Mouse (Mus musculus) effector memory CD4-positive, alpha-beta T cell, adult 5 months (primary cell): ENCODE data around the gene Mrgpre. TPM values are rescaled to one million over a fixed set of nuclear protein-coding genes. Genes with fewer than 3 reads are reported as not detected.

Experiments used
- polyA plus RNA-seq: library from polyadenylated mRNA; unstranded; fragments of 100-300 nt; shearing (Covaris generic); gene quantifications from one replicate; pipeline ENCODE4 v1.2.1, GENCODE M21; 2017

Gene Mrgpre
- 1.1 TPM for polyA plus RNA-seq

GRCm38 (mm10) chr7:143783996-143784829 lies at the start of gene Mrgpre:
Gene Mrgpre, minus strand, starts transcription at chr7:143784500.

GRCm38 (mm10) chr7:143822375-143823265 lies 38.3 kb upstream of the Mrgpre start, which contains the start of the genes Nadsyn1 and Dhcr7:
Gene Nadsyn1, minus strand, starts transcription at chr7:143822849.
Gene Dhcr7, plus strand, starts transcription at chr7:143823145.

GRCm38 (mm10) chr7:143766893-143767292 lies 17.4 kb downstream of the Mrgpre start, which contains the start of gene Mrgprg:
Gene Mrgprg, minus strand, starts transcription at chr7:143766993.

GRCm38 (mm10) chr7:143756125-143757026 lies 27.9 kb downstream of the Mrgpre start, which contains the start of gene Osbpl5:
Gene Osbpl5, minus strand, starts transcription at chr7:143756985.

Other genes with a start within 250 kb of the Mrgpre start
- gene Nap1l4, start 235.4 kb downstream of the Mrgpre start, polyA plus RNA-seq: 285 TPM
- gene Cars, start 184.4 kb downstream of the Mrgpre start, polyA plus RNA-seq: 44.2 TPM
- gene Tnfrsf26, start 155.8 kb downstream of the Mrgpre start, polyA plus RNA-seq: 48.8 TPM
- 14.9 TPM for gene Tnfrsf22, start 134.8 kb downstream of the Mrgpre start, polyA plus RNA-seq
- 20.1 TPM for gene Tnfrsf23, start 98.6 kb downstream of the Mrgpre start, polyA plus RNA-seq
- gene Osbpl5, start 27.5 kb downstream of the Mrgpre start, polyA plus RNA-seq: 21.4 TPM
- not detected for gene Mrgprg, start 17.5 kb downstream of the Mrgpre start, polyA plus RNA-seq
- gene Nadsyn1, start 38.3 kb upstream of the Mrgpre start, polyA plus RNA-seq: 13.3 TPM
- gene Dhcr7, start 38.6 kb upstream of the Mrgpre start, polyA plus RNA-seq: 14.6 TPM
- gene Gm498, start 82.3 kb upstream of the Mrgpre start, polyA plus RNA-seq: not detected
- not detected for gene Shank2, start 217.4 kb upstream of the Mrgpre start, polyA plus RNA-seq